Mouse (Mus musculus) midbrain, embryonic 15.5 days (tissue): ENCODE measurements around the gene Rtbdn. TPM values are rescaled to one million over a fixed set of nuclear protein-coding genes. Genes with fewer than 3 reads are reported as not detected.

Source experiments
- ATAC-seq: fragments of 200-750 bp; cut with Nextera tagmentation; replicated peaks from 2 replicates; pipeline ENCODE4 v1.8.0; 2017; ENCODE audit warnings: moderate TSS enrichment
- H3K27ac ChIP-seq: fragments of 300-500 bp; sonication (generic); 2 replicates; pipeline ENCODE4 v1.5.1; 2015; ENCODE audit warnings: mild to moderate bottlenecking, inconsistent platforms
- H3K27me3 ChIP-seq: fragments of 300-500 bp; sonication (generic); replicated peaks from 2 replicates; pipeline ENCODE4 v1.6.1; 2015; ENCODE audit warnings: inconsistent platforms
- H3K36me3 ChIP-seq: fragments of 300-500 bp; sonication (generic); replicated peaks from 2 replicates; pipeline ENCODE4 v1.6.1; 2015; ENCODE audit warnings: inconsistent platforms
- H3K4me1 ChIP-seq: fragments of 300-500 bp; sonication (generic); 2 replicates; pipeline ENCODE4 v1.6.1; 2015; ENCODE audit warnings: inconsistent platforms
- H3K4me2 ChIP-seq: fragments of 300-500 bp; sonication (generic); 2 replicates; pipeline ENCODE4 v1.6.1; 2015; ENCODE audit warnings: inconsistent platforms, mild to moderate bottlenecking, moderate library complexity
- H3K4me3 ChIP-seq: fragments of 300-500 bp; sonication (generic); 2 replicates; pipeline ENCODE4 v1.5.1; 2015; ENCODE audit warnings: mild to moderate bottlenecking, inconsistent platforms
- H3K9ac ChIP-seq: fragments of 300-500 bp; sonication (generic); 2 replicates; pipeline ENCODE4 v1.6.1; 2015; ENCODE audit warnings: mild to moderate bottlenecking, inconsistent platforms
- H3K9me3 ChIP-seq: fragments of 300-500 bp; sonication (generic); 2 replicates; pipeline ENCODE4 v1.6.1; 2016; ENCODE audit warnings: inconsistent platforms
- WGBS: fragments of 180-500 bp; shearing (Covaris S2); methylation state at CpG from one replicate; pipeline ENCODE4 v1.1.7; 2015; ENCODE audit warnings: mixed read lengths; 5-methylcytosine and 5-hydroxymethylcytosine counted together
- polyA plus RNA-seq: library from polyadenylated mRNA; unstranded; fragments of >200 nt; fragmentation: Nextera tagmentation; extraction: Ambion mirVana; gene quantifications from 2 replicates; pipeline ENCODE4 v1.2.1, GENCODE M21; 2015

Rtbdn gene
- polyA plus RNA-seq, 1 experiment from 2014 or later = 3.4 TPM

DNA sequence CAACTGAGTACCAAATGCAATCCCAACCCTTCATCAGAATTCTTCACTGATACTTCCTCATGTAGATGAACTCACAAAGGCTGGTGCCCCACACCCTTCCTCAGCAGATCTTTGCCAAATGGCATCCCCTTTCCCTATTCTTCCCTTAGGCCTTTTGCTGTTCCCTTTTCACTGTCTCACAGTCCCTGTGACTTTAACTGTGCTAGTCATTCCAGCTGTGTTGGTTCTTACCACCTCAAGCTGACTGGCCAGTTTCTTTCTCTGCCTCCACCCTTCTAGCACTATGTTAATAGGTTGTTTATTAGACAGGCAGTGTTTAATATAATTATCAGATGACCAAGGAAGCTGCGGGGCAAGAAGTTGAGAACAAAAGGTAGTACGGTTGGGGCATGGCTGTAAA is 21.9 kb downstream of the Rtbdn start:
- Histone ChIP-seq H3K36me3 (peaks cover 19% of the 10 kb centered on the region), H3K27me3 (no peaks in the 10 kb centered on the region), H3K9ac (peak overlapping the region; percentile 84; the same call in 1 of the 2 replicates), H3K4me1 (peaks cover 51% of the 10 kb centered on the region), H3K4me3 (peak overlapping the region; percentile 71), H3K4me2 (peak overlapping the region; percentile 94), H3K9me3 (no peaks in the 10 kb centered on the region), H3K27ac (peak overlapping the region; percentile 78; the same call in 1 of the 2 replicates)
- ATAC-seq = no peak
- 20% methylated on average over 2 of the region's 2 CpGs for WGBS

GRCm38 (mm10) chr8:84969241-84970134 is 22.7 kb downstream of the Rtbdn start, which contains the start of the genes Gm49661, Prdx2 and Rnaseh2a:
Gene Gm49661 (minus strand): TSS chr8:84969433.
Gene Prdx2 (plus strand): TSS chr8:84969587.
Gene Rnaseh2a (minus strand): TSS chr8:84969767.
- Histone ChIP-seq H3K9ac (peak within 1 kb of the TSS; percentile 84), H3K4me2 (peak within 1 kb of the TSS; percentile 94), H3K4me3 (peak within 1 kb of the TSS; percentile 71), H3K9me3 (no peaks in the 10 kb centered on the region), H3K27me3 (no peaks in the 10 kb centered on the region), H3K27ac (peak within 1 kb of the TSS; percentile 78), H3K36me3 (peaks cover 22% of the 10 kb centered on the region), H3K4me1 (peaks cover 51% of the 10 kb centered on the region)
- ATAC-seq = peak; percentile 78
- under 1% methylated on average over 56 of the region's 56 CpGs for WGBS

- Histone ChIP-seq H3K4me1 (peaks cover 52% of the 10 kb centered on the region), H3K4me2 (peak overlapping the region; percentile 94), H3K9ac (peak overlapping the region; percentile 84), H3K27ac (peak overlapping the region; percentile 78), H3K36me3 (peaks cover 22% of the 10 kb centered on the region), H3K27me3 (no peaks in the 10 kb centered on the region), H3K4me3 (peak overlapping the region; percentile 71), H3K9me3 (no peaks in the 10 kb centered on the region)
- 6% methylated on average over 21 of the region's 21 CpGs for WGBS
- ATAC-seq = no peak
Observed at GRCm38 (mm10) chr8:84970135-84970790, 23.5 kb downstream of the Rtbdn start.

GRCm38 (mm10) chr8:84970913-84971312 is 24.1 kb downstream of the Rtbdn start:
- peaks cover 54% of the 10 kb centered on the region for H3K4me1 ChIP-seq
- H3K27ac ChIP-seq = peak overlapping the region; percentile 78
- no peaks in the 10 kb centered on the region for H3K9me3 ChIP-seq
- H3K4me3 ChIP-seq = peak overlapping the region; percentile 71
- peak overlapping the region; percentile 94 for H3K4me2 ChIP-seq
- peaks cover 22% of the 10 kb centered on the region for H3K36me3 ChIP-seq
- no peak for ATAC-seq
- peak overlapping the region; percentile 84 for H3K9ac ChIP-seq
- no peaks in the 10 kb centered on the region for H3K27me3 ChIP-seq
- WGBS = 53% methylated on average over 5 of the region's 5 CpGs

- Histone ChIP-seq H3K27ac (no peak overlapping the region), H3K9ac (no peak overlapping the region), H3K27me3 (peaks cover 12% of the 10 kb centered on the region), H3K4me3 (no peak overlapping the region), H3K36me3 (peaks cover 22% of the 10 kb centered on the region), H3K9me3 (no peaks in the 10 kb centered on the region), H3K4me1 (peaks cover 61% of the 10 kb centered on the region), H3K4me2 (no peak overlapping the region)
- whole genome bisulfite sequencing = 85% methylated on average over 1 of the region's 1 CpGs
- ATAC-seq = no peak
Observed at GRCm38 (mm10) chr8:84973079-84973478, 26.3 kb downstream of the Rtbdn start.

GRCm38 (mm10) chr8:84973803-84974542 is 27.2 kb downstream of the Rtbdn start:
- no peak for ATAC-seq
- Histone ChIP-seq H3K9me3 (no peaks in the 10 kb centered on the region), H3K4me2 (no peak overlapping the region), H3K4me3 (no peak overlapping the region), H3K36me3 (peaks cover 22% of the 10 kb centered on the region), H3K27ac (no peak overlapping the region), H3K4me1 (peaks cover 61% of the 10 kb centered on the region), H3K9ac (no peak overlapping the region), H3K27me3 (peaks cover 13% of the 10 kb centered on the region)
- 62% methylated on average over 4 of the region's 4 CpGs for WGBS

DNA sequence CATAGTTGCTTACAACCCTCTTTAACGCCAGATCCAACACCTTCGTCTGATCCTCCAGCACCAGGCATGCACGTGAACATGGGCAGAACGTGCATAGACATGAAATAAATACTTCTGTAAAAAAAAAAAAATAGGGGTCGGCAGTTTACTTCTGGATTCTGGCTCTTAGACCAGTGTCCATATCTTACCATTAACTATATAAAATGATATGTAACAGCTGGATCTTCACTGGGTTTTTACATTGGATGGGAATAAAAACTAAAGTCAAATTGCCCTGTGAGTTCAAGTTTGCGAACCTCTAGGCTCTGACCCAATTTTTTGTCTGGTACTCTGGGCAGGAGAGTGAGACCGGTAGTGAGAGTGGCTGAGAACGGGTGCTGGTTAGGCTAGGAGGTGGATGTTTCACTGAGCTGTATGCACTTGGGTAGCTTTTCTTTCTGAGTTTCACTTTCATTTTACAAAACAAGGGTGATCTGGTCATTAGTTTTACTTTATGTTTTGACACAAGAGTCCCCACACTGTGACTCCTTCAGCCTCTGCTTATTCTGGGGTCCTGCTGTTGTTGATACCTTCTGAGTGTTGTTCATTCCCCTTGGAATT is 27.9 kb downstream of the Rtbdn start:
- no peak overlapping the region for H3K4me2 ChIP-seq
- no peak for ATAC-seq
- H3K4me3 ChIP-seq = no peak overlapping the region
- no peaks in the 10 kb centered on the region for H3K9me3 ChIP-seq
- H3K27ac ChIP-seq = no peak overlapping the region
- H3K27me3 ChIP-seq = peaks cover 13% of the 10 kb centered on the region
- peaks cover 68% of the 10 kb centered on the region for H3K4me1 ChIP-seq
- no peak overlapping the region for H3K9ac ChIP-seq
- H3K36me3 ChIP-seq = peaks cover 22% of the 10 kb centered on the region
- WGBS = 86% methylated on average over 8 of the region's 8 CpGs

- Histone ChIP-seq H3K27ac (no peak overlapping the region), H3K4me1 (peaks cover 74% of the 10 kb centered on the region), H3K4me3 (no peak overlapping the region), H3K27me3 (peaks cover 13% of the 10 kb centered on the region), H3K36me3 (peaks cover 22% of the 10 kb centered on the region), H3K4me2 (no peak overlapping the region), H3K9ac (no peak overlapping the region), H3K9me3 (no peaks in the 10 kb centered on the region)
- ATAC-seq = no peak
- WGBS = 31% methylated on average over 7 of the region's 7 CpGs
Observed at GRCm38 (mm10) chr8:84975434-84975833, 28.6 kb downstream of the Rtbdn start.

DNA sequence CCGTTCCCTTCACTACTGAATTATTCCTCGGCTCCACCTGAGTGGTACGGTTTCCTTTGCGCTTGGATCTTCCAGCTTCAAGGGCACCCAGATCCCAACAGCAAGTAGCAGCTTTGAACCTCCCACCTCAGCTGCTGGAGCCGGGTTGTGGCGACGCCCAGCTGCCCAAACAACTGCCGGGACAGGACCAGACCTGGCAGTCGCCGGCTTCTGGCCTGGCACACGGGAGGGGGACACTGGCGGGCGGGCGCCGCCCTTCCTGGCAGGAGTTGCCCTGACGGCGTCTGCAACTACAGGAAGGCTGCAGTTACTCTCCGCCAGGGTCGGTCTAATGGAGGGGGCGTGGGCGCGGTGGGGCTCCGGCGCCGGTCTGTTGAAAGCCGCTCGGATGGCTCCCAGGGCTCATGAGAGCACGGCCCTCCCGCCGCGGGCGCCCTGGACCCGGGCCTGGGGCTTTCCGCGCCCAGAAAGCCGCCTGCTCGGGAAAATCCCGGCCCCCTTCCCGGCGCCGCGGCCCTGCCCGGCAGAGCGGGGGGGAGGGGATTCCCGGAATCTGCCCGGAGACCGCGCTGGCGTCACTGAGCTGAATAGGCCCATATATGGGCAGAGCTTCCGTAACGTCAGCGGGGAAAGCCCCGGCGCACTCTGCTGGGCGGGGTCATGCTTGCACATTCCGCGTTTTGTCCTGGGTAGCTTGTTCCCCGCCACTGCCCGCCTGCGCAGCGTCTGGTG is 29.4 kb downstream of the Rtbdn start:
- Histone ChIP-seq H3K9ac (peak overlapping the region; percentile 35; the same call in 1 of the 2 replicates), H3K27me3 (peaks cover 13% of the 10 kb centered on the region), H3K27ac (peak overlapping the region; percentile 22), H3K4me3 (peak overlapping the region; percentile 55), H3K4me2 (peak overlapping the region; percentile 100), H3K36me3 (peaks cover 22% of the 10 kb centered on the region), H3K9me3 (no peaks in the 10 kb centered on the region), H3K4me1 (peaks cover 73% of the 10 kb centered on the region)
- 1% methylated on average over 61 of the region's 61 CpGs for WGBS
- ATAC-seq = peak; percentile 75

DNA sequence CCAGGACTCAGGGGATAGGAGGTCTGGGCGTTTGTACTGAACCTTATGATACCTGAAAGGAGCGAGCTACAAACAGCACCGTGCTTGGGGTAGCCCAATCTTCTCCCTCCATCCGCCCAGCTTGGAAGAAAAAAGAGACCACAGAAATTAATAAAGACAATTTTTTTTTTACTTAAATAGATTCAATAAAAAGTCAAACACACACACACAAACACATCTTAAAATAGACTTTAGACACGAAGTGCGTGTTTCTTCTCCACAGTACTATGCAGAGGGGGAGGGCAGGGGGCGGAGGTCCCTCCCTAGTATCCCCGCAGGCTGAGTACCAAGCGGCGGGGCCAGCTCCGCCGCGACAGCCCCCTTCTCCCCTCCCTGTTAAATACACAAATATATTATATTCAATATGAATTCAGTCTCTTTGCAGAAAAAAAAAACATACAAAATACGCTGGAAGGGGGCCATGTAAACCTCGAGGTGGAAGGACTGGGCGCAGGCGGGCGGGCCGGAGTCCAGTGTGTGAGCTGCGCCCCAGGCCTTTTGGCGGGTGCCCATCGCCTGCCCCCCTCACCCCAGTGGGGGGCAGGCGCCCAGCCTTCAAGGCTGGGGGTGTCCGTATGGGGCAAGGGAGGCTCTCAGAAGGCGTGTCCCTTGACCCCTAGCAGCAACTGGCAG is 30.1 kb downstream of the Rtbdn start:
- no peak for ATAC-seq
- 3% methylated on average over 25 of the region's 25 CpGs for WGBS
- H3K4me3 ChIP-seq = peak overlapping the region; percentile 55

More for the DNA sequence above, 30.1 kb downstream of the Rtbdn start:
- no peaks in the 10 kb centered on the region for H3K9me3 ChIP-seq
- H3K4me2 ChIP-seq = peak overlapping the region; percentile 100
- H3K9ac ChIP-seq = peak overlapping the region; percentile 63
- H3K27me3 ChIP-seq = peaks cover 13% of the 10 kb centered on the region
- H3K36me3 ChIP-seq = peaks cover 17% of the 10 kb centered on the region
- no peak overlapping the region for H3K27ac ChIP-seq
- H3K4me1 ChIP-seq = peaks cover 67% of the 10 kb centered on the region
